Mouse (Mus musculus): ENCODE measurements around the gene Col27a1.

DNA sequence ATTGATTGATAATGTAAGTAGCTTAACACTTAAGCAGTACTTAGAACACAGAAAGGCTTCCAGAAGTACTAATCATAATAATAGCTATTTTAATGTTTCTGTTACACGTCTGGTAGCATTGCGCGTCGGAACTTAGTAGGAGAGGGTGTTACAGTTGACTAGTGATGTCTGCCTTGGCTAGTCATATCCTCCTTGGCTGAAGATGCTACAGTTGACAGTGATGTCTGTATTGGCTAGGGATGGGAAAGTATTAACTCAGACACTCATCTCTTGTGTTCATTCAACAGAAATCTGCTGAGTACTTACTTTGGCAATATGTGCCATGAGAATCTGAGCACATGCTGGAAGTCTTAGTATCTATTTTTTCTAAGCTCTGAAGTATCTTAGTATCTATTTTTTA is 53.3 kb downstream of the Col27a1 start:
- TF ChIP-seq CTCF (IDR thresholded peaks at IDR 0.05; ENCODE audit: low read depth) (no peak), EP300 (IDR thresholded peaks at IDR 0.05; ENCODE audit: low read depth) (no peak)

All from heart, postnatal 0 days (tissue).